Mouse (Mus musculus): ENCODE measurements around the gene Prkca.

Gene Prkca

GRCm38 (mm10) chr11:108064401-108064800, 279.3 kb downstream of the Prkca start:
- DNase-seq (ENCODE audit: low spot score) = no peak

DNA sequence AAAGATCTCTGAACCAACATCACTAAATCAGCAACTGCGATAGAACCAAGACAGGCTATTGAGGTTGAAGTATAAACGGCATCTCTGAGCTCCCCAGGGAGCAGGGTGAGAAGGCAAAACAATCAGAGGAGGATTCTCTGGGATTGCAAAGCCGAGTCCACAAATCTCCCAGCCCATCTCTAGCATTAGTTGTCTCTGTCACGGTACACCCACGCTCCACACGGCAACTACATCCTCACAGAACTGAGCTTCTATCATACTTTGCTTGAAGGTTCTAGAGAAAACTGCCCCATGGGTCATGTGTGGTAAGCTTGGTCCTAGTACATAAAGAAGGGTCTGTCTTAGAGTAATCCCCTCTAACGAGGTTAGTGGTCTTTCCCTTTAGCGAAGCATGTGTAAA, 280.6 kb downstream of the Prkca start:
- DNase-seq (ENCODE audit: low spot score) = no peak

- peak; percentile 47 for DNase-seq (ENCODE audit: low spot score)
Measured at GRCm38 (mm10) chr11:108061571-108062479, 281.9 kb downstream of the Prkca start.

GRCm38 (mm10) chr11:108057138-108057537, 286.6 kb downstream of the Prkca start:
- no peak for DNase-seq (ENCODE audit: low spot score)

DNA sequence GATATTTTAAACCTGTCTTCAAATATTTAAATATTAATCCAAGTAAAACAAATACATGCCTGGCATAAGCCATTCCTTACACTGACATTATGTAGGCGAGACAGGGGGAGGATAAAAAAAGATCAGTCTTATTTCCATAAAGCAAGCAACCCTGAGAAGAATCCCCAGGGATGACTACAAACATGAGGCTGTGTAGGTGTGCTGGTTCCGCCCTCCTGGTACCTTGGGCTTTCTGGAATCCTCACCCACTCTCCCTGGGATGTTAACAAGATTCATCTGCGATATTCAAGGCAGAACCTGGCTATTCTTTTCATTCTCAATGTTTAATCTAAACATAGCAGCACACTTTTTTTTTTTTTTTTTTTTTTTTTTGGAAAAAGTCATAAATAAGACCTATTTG, 289.1 kb downstream of the Prkca start:
- no peak for DNase-seq (ENCODE audit: low spot score)

DNA sequence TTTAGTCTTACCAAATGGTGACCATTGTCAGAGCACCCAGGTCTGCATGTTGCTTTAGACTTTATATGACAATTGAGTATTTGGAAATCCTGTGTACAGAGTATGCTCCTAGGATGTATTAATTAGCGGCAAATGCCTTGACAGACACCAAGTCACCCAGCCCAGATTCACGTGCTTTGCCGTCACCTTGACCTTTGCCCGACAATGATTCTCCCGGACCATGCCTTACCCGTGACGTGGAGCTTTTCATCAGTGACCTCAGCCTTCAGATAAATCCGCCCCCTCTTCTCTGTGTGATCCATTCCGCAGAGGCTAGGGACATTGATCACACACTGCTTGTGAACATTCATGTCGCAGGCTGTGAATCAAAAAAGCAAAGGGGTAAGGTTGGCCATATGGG, 290.0 kb downstream of the Prkca start:
- no peak for DNase-seq (ENCODE audit: low spot score)

DNA sequence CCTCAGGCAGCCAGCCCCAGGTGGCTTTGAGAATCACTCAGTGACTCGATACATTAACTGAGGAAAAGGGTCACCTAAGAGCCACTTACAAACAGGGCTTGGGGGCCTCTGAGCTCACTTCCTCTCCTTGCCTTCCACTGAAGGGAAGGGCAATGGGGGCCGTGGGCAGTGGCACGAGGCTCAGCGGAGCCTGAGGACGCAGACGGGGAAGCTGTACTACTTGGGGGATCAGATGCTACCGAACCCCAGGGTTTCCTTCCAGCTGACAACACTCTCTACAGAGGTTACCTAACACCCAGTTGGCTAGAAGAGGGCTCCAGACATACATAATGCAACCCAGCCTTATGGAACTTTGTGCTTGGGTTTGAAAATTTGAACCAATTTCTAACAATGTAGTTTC, 302.1 kb downstream of the Prkca start:
- DNase-seq (ENCODE audit: low spot score) = no peak

DNA sequence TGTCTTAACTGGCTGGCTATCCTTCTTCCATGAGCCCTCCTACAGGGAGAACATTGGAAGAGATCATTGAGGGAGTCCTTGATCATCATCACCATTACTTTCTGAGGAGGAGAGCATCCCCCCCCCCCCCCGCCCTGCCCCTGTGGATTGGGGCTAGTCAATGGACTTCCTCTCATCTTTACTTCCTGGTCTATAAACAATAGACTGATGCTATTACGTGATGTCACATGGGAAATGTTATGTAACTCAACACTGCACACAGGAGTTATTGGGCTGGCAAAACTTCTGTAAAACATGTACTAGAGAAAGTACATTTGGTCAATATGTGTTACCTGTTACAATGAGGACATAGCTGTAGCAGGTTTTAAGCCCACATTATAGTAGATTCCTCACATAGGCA, 302.9 kb downstream of the Prkca start:
- DNase-seq (ENCODE audit: low spot score) = no peak

DNA sequence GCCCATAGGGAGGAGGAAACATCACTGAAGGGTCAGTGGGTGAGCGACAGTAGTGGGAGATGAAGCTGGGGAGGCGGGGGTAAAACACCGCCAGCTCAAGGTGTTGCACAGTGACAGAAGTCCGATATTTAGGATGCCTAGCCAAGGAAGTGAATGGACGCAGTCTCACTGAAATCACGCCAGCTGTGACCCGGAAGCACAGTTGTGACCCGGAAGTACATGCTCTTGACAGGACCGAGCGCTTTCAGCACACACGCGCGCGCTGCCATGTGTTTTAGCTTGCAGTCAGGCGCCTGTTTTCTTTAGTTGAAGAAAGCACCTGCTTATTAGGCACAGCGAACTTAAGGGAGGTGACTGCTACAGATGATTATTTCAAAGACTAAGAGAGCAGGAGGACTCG, 304.0 kb downstream of the Prkca start:
- DNase-seq (ENCODE audit: low spot score) = no peak

DNA sequence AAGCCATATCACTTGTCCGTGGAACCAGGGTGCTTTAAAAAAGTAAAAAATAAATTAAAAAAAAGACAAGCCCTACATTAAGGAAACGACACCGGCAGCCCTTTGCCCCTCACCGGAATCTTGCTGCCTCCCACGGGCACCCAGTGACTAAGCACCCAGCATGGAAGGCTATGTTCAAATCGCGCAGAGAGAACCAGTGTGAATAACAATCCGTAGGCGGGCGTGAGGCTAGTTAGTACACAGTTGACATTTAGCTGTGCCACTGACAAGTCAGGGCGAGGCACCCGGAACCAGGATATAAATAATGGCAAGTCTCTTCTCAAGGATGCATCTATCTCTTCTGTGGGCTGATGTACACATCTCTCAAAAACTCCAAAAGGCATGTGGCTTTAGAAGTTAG, 304.7 kb downstream of the Prkca start:
- no peak for DNase-seq (ENCODE audit: low spot score)

- no peak for DNase-seq (ENCODE audit: low spot score)
Measured at GRCm38 (mm10) chr11:108036339-108036738, 307.4 kb downstream of the Prkca start.

- DNase-seq (ENCODE audit: low spot score) = no peak
Measured at GRCm38 (mm10) chr11:108035761-108036160, 308.0 kb downstream of the Prkca start.

- no peak for DNase-seq (ENCODE audit: low spot score)
Measured at GRCm38 (mm10) chr11:108034376-108034775, 309.4 kb downstream of the Prkca start.

DNA sequence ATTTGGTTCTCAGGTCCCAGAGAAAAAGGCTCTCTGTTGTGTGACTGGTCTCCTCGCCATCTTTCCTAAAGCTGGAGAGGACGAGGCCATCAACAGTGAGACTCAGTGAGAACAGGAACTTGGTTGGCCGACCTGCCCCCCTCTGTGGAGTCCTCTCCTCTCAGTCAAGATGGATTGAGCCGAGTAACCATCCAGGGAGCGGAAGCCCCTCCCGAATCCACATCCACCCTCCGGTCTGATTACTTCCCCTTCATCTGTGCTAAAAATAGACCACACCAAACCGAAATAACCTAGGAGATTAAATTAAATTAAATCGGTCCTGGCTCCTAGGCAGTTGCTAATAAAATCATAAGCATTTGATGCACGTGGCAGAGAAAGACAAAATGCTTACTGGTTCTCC, 311.2 kb downstream of the Prkca start:
- no peak for DNase-seq (ENCODE audit: low spot score)

DNA sequence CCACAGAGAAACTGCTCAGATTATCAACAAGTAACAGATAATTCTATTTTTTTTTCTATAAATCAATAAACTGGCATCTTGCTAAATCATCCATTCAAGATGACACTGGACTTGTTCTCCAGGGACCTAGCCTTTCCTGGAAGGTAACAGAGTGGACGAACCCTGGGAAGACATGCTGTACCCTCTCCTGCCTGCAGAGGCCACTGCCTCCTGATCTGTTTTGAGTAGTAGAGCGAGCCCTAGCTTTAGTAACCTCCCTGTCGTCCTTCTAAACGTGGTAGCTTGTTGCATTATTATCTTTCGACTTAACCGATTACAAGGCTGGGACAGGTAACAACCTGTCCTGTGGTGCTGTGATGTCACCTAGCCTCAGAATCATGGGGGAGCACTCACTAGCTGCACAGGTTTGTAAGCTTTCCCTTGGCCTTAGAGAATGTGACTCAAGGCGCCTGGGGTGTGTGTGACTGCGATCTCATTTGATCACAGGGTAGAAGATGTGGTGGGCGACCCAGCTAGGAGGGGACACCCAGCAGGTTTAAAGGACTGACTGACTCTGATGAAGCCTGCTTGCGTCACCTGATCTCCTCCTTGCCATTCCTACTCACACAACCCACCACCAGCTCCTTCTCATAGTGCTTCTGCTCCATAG, 312.6 kb downstream of the Prkca start:
- DNase-seq (ENCODE audit: low spot score) = peak; percentile 64

DNA sequence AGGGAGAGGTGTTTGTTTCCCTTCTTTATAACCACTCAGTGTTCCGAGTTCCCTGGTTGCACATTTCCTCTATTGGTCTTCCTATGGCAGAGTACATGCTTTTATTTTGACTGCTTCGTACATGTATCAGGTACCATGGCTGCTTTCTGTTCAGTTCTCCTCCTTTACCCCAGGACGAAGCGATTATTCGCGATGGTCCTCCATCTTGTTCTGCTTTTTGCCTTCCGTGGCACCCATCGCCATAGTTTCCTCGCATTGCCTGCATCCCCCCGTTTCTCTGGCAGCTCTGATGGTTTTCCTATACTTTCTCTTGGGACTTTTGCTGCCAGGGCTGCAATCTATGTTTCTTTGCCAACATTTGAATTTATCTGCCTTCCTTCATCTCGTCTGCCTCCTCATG, 314.4 kb downstream of the Prkca start:
- no peak for DNase-seq (ENCODE audit: low spot score)

DNA sequence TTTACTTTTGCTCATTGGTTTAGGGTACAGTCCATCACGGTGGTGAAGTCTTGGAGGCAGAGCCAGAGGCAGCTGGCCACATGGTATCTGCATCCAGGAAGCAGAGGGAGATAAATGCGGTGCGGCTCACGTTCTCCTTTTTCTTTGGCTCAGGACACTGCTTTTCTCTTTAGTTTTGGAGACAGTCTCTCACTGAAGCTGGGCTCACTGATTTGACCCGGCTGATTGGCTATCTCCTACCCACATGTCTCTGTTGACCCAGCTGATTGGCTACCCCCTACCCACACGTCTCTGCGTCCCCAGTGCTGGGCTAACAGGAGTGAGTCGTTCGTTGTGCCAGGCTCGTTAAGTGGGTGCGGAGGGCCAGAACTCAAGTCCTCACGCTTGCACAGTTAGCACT, 315.3 kb downstream of the Prkca start:
- no peak for DNase-seq (ENCODE audit: low spot score)

GRCm38 (mm10) chr11:108025726-108026425, 317.9 kb downstream of the Prkca start:
- DNase-seq (ENCODE audit: low spot score) = peak; percentile 91

GRCm38 (mm10) chr11:108023188-108023587, 320.5 kb downstream of the Prkca start:
- no peak for DNase-seq (ENCODE audit: low spot score)

DNA sequence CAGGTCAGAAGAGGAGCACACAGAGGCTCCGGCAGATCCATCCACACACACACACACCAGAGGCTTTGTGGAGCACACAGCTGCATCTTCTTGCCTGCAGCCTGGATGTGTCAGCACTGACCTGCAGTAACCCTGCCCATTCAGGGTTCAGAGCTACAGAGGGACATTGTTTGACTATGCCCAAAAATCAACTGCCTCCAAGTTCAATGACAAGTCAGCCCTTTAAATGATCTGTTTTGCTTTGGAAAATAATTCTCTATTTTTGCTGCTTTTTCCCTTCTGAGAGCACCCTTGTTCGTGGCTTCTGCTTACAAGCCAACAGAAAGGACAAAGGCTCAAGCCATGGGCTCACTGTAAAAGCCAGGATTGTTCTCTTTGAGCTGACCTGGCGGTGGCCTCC, 322.8 kb downstream of the Prkca start:
- peak; percentile 8 for DNase-seq (ENCODE audit: low spot score)

- DNase-seq (ENCODE audit: low spot score) = no peak
Measured at GRCm38 (mm10) chr11:108015284-108015683, 328.4 kb downstream of the Prkca start.

- DNase-seq (ENCODE audit: low spot score) = no peak
Measured at GRCm38 (mm10) chr11:108013390-108013789, 330.3 kb downstream of the Prkca start.

DNA sequence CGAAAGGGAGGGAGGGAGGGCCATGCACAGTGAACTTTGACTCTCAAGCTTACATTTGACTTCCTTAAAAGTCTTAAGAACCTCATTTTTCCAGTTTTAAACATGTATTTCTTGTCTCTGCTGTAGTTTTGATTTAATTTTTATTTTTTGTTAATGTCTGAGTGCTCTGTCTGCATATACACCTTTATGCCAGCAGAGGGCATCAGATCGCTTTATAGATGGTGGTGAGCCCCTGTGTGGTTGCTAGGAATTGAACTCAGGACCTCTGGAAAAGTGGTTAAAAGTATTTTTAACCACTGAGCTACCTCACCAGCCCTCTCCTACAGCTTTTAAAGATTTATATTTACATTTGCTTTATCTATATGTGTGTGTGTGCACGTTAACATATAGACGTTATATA, 333.3 kb downstream of the Prkca start:
- DNase-seq (ENCODE audit: low spot score) = peak; percentile 36

Measured in adipocyte (in vitro differentiated cells).